8 mouse cellular contexts compared by ENCODE assay signal in the genomic region with DNA sequence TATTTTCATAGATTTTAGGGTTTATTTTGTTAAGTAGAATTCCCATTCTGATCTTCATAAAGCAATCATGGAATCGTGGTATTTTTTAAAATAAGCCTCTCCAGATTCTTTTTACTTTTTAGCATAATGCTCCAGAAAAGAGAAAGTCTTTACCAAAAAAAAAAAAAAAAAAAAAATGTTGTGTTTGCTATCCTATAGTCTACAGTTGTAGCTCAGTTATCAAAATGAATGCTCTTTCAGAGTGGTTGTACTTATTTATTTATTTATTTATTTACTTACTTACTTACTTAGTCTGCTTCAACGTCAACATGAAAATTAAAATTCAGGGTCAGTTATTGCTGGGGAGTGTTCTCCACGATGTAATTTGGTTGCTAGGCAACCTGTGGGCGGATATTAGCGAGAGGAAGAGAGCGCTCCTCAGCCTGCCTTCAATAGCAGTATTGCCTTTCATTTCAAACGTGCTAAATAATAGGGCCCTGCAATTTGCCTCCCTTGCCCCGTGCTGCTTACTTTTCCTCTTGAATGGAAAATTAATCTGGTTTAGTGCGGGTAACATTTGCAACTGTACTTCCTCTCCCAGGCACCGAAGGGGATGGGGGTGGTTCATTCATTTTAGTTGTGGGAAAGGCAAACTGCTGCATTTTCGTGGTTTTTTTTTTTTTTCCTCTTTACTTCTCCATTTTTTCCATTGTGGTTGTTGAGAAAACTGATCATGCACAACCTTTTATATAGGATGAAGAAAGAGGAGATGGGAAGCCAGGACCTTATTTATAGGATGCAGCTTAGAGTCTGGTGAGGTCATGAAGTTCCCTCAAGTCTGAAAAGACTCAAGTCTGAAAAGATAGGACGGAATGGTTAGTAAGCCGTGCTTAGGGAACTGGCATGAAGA. TPM values are rescaled to one million over a fixed set of nuclear protein-coding genes. Genes with fewer than 3 reads are reported as not detected.
A peak's percentile ranks its signal among the peaks of the same experiment; 100 is the strongest.
DNase-seq lines count a peak whose midpoint lies in the region; ATAC-seq and TF ChIP-seq lines count a peak whose summit lies in the region.

No protein-coding gene starts in this region.

- H3K4me2 ChIP-seq in kidney, postnatal 0 days (ENCODE audit: low read length) = peak overlapping the region; percentile 43
- H3K4me2 ChIP-seq in liver, embryonic 11.5 days = peak overlapping the region; percentile 68

- H3K9me3 ChIP-seq in heart, embryonic 10.5 days = no peaks in the 10 kb centered on the region
- H3K9me3 ChIP-seq in kidney, postnatal 0 days (replicated peaks; ENCODE audit: low read length) = no peaks in the 10 kb centered on the region
- H3K9me3 ChIP-seq in liver, embryonic 11.5 days (ENCODE audit: control insufficient read depth, low read length) = no peaks in the 10 kb centered on the region

- TF ChIP-seq CTCF in kidney, postnatal 0 days (IDR thresholded peaks at IDR 0.05; ENCODE audit: low read depth) = no peak

- peak overlapping the region; percentile 79 for H3K27ac ChIP-seq in heart, embryonic 10.5 days
- H3K27ac ChIP-seq in kidney, postnatal 0 days = peak overlapping the region; percentile 58
- H3K27ac ChIP-seq in liver, embryonic 11.5 days (ENCODE audit: low read depth, low read length) = peak overlapping the region; percentile 13; the same call in 1 of the 2 replicates

- no peak for ATAC-seq in kidney, postnatal 0 days (replicated peaks; ENCODE audit: low FRiP score, low read depth)
- 0 out of 2 replicates have a peak, but pooled peaks have one; percentile 23 for ATAC-seq in liver, embryonic 11.5 days (replicated peaks; ENCODE audit: low FRiP score)
- peak; percentile 55 for ATAC-seq in monocyte, adult 5-6 weeks (replicated peaks; ENCODE audit: insufficient number of reproducible peaks, low FRiP score, low TSS enrichment, poor library complexity, severe bottlenecking)

- no peaks in the 10 kb centered on the region for H3K36me3 ChIP-seq in heart, embryonic 10.5 days
- no peaks in the 10 kb centered on the region for H3K36me3 ChIP-seq in kidney, postnatal 0 days (ENCODE audit: insufficient read depth, low read length)
- no peaks in the 10 kb centered on the region for H3K36me3 ChIP-seq in liver, embryonic 11.5 days (ENCODE audit: control insufficient read depth, insufficient read depth, low read length)

- DNase-seq in adrenal gland, adult (ENCODE audit: inconsistent age in 2 of 2, low spot score in 1 of 2) = peak; percentile 65 to 84
- DNase-seq in adrenal gland, postnatal 4 days (ENCODE audit: low spot score in 2 of 2) = no peak
- DNase-seq in embryo, embryonic 10.5 days (ENCODE audit: low spot score) = peak; percentile 80
- no peak for DNase-seq in heart, embryonic 10.5 days (ENCODE audit: low spot score)
- peak; percentile 64 for DNase-seq in kidney, postnatal 0 days (ENCODE audit: low spot score)
- no peak for DNase-seq in liver, embryonic 11.5 days (ENCODE audit: low spot score)
- DNase-seq in thymus, postnatal 0 days (ENCODE audit: low spot score) = peak; percentile 75

- no peak overlapping the region for H3K9ac ChIP-seq in kidney, postnatal 0 days (ENCODE audit: low read depth, low read length)
- peak overlapping the region; percentile 26; the same call in 1 of the 2 replicates for H3K9ac ChIP-seq in liver, embryonic 11.5 days (ENCODE audit: low read depth, low read length)

- H3K27me3 ChIP-seq in heart, embryonic 10.5 days (ENCODE audit: insufficient read depth, poor library complexity, severe bottlenecking) = no peaks in the 10 kb centered on the region
- no peaks in the 10 kb centered on the region for H3K27me3 ChIP-seq in kidney, postnatal 0 days (ENCODE audit: insufficient read depth, low read length)
- no peaks in the 10 kb centered on the region for H3K27me3 ChIP-seq in liver, embryonic 11.5 days (replicated peaks; ENCODE audit: control insufficient read depth, insufficient read depth, low read length)

- WGBS in heart, embryonic 10.5 days = 47% methylated on average over 13 of the region's 13 CpGs
- 23% methylated on average over 13 of the region's 13 CpGs for WGBS in kidney, postnatal 0 days
- 34% methylated on average over 13 of the region's 13 CpGs for WGBS in liver, embryonic 11.5 days

- 0 out of 2 replicates have a peak overlapping the region, but pooled peaks have one; percentile 8 for H3K4me3 ChIP-seq in heart, embryonic 10.5 days
- H3K4me3 ChIP-seq in kidney, postnatal 0 days (replicated peaks; ENCODE audit: low read depth, low read length) = no peak overlapping the region
- peak overlapping the region; percentile 31 for H3K4me3 ChIP-seq in liver, embryonic 11.5 days (ENCODE audit: low read depth, low read length)

- H3K4me1 ChIP-seq in heart, embryonic 10.5 days = peaks cover 12% of the 10 kb centered on the region
- H3K4me1 ChIP-seq in kidney, postnatal 0 days (replicated peaks; ENCODE audit: insufficient read depth, low read length) = 0 out of 2 replicates have a peak, but pooled peaks cover 8% of the 10 kb centered on the region
- peaks cover 8% of the 10 kb centered on the region for H3K4me1 ChIP-seq in liver, embryonic 11.5 days (replicated peaks; ENCODE audit: control insufficient read depth, insufficient read depth, low read length)

RNA-seq across cellular contexts. Expression of a gene that starts 39.4 kb away (rescaled TPM):
- 10 to 100 TPM; 72.9 to 74.2 TPM for total RNA-seq in adrenal gland, postnatal 4 days (2021)
- 3.0 and 3.8 TPM in 2 replicates for polyA plus RNA-seq in heart, embryonic 10.5 days (2016; fragmentation: Nextera tagmentation; extraction: Ambion mirVana)
- 2.0 and 2.7 TPM in 2 replicates for polyA plus RNA-seq in kidney, postnatal 0 days (2015; fragmentation: Nextera tagmentation; extraction: Ambion mirVana)
- polyA plus RNA-seq in liver, embryonic 11.5 days (2014; fragmentation: Nextera tagmentation; extraction: Ambion mirVana) = 3.2 and 3.4 TPM in 2 replicates
- 49.4 to 60.9 TPM (median 59.0 TPM) in 3 replicates for total RNA-seq in monocyte, adult 5-6 weeks (2017)
- 5.0 and 5.3 TPM in 2 replicates for polyA plus RNA-seq in thymus, postnatal 0 days (2015; fragmentation: Nextera tagmentation; extraction: Ambion mirVana)

Comparison
In these comparisons a context has a peak if more than half of its experiments do, and no peak if none do; other contexts are left out.
1. DNase-seq: peak in adrenal gland, adult (2 of 2), embryo, embryonic 10.5 days (single experiment), kidney, postnatal 0 days (single experiment) and thymus, postnatal 0 days (single experiment); none in adrenal gland, postnatal 4 days (0 of 2), heart, embryonic 10.5 days (single experiment) and liver, embryonic 11.5 days (single experiment).
2. H3K27ac ChIP-seq: peak in every context shown above with its lines; median percentile 79 in heart, embryonic 10.5 days; 58 in kidney, postnatal 0 days; 13 in liver, embryonic 11.5 days.